Mouse (Mus musculus): ENCODE measurements around the gene Thoc6.
A peak's percentile ranks its signal among the peaks of the same experiment; 100 is the strongest.

The Thoc6 gene

DNA sequence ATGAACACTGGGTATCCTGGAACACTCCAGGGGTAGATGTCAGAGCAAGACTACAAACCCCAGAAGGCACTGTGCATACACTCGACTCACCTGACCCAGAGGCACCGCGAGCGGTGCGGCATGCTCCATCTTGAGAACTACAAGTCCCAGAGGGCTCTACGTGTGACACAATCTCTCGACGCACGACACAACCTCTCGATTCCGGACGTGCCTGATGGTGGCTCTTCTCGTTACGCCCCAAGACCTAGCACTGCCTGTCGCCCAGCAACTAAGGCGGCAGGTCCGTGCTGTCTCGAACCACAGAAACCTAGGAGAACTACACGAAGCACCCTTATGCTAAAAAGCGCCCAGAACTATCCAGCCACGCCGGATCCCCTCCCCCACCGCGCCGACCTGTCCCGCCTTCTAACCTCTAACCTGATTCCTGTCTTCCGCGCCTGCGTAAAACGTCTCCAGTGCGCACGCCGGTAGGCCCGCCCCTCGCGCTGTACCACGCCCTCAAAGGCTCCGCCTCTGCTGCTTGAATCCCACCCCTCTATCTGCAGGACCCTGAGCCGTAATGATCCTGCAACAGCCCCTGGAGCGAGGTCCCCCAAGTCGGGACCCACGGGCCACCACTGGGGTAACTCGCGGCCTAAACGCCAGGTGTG lies at the start of gene Thoc6, which contains the start of gene Hcfc1r1:
TSS of gene Thoc6 (minus strand) at position 459 of the 650 bp plus-strand sequence.
TSS of gene Hcfc1r1 (plus strand) at position 173 of the 650 bp plus-strand sequence.
- peak; percentile 93 for DNase-seq (ENCODE audit: low spot score)

DNA sequence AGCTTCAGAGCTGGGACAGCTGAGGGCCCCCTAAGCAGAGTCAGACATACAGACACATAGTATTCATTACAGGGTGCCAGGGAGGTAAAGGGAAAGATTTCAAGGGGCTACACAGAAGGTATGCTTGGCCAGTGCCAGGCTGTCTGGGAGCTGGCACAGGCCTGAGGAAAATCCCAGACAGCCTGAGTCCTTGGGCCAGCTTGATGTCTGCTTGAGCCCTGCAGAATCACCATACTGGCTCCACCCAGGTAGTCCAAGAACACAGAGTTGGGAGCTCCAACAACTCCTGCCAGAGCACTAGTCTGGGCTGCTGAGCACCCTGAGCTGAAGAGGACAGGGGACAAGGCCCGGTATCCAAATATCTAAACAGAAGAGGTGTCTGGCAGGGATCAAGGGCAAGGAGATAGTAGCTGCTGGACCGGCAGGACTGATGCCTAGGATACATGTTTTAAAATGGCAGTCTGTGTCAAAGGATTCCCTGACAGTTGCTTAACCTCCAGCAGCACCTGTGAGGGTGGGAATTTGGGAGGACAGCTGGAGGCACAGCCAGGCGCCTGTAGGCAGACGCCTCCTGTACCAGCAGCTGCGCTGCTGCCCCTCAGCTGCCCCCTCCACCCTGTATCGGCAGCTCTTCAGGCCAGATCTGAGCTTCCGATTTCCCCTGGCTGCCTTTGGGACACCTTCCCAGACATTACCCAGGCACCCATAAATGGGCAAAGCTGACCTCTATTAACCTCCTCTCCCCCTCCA lies 48.9 kb upstream of the Thoc6 start, which contains the start of gene 1520401A03Rik:
TSS of gene 1520401A03Rik (minus strand) at position 408 of the 750 bp plus-strand sequence.
- DNase-seq (ENCODE audit: low spot score): no peak

DNA sequence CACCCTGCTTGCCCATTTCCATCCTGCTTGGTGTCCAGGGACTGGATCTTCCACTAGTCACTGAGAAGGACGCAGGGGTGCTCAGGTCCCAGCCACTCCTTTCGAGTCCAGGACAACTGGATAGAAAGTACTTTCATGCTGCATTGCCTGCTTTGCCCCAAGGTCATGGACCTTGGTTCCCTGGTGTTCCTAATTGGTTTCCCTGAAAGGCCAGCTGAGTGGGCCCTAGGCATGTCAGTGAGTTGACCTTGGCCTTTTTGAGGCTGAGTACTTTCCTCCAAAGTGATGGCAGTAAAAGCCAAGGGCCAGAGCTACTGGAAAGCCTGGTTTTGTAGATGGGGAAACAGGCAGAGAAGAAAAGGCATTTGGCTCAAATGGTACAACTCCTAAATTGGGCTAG lies 48.2 kb upstream of the Thoc6 start:
- no peak for DNase-seq (ENCODE audit: low spot score)

DNA sequence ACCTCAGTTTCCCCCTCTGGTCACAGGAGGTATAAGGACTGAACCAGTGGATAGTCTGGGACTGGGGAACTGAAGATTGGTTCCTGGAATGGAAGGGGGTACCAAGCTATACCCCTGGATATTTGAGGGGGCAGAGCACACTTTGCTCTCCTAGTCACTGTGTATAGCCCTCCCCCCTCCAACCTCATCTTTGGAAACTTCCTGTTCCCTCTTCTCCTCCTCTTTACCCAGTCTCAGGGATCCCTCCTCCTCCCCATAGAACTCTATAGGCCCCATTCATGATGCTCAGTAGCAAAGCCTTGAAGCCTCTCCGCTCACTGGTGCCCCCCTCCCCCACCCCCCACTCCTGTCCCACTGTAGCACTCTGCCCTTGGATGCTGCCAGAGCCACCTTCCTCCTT lies 45.8 kb upstream of the Thoc6 start:
- no peak for DNase-seq (ENCODE audit: low spot score)

DNA sequence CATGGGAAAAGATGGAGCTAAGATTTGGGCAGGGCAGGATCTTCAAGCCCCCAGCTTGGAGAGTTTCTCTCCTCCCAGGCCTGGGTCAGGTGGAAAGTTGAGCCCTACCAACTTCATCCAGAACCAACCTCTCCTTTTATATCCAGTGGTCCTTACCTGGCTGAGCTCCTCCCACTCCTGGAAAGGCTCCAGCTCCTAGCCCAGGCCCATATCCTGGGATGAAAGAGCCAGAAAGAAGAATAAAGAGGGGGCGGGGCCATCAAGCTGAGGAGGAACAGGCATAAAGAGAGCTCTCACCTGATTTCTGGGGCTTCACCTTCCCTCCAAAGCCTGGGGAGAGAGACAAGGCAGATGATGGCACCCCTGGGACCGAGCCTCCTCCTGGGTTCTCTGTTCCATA lies 43.3 kb upstream of the Thoc6 start:
- no peak for DNase-seq (ENCODE audit: low spot score)

DNA sequence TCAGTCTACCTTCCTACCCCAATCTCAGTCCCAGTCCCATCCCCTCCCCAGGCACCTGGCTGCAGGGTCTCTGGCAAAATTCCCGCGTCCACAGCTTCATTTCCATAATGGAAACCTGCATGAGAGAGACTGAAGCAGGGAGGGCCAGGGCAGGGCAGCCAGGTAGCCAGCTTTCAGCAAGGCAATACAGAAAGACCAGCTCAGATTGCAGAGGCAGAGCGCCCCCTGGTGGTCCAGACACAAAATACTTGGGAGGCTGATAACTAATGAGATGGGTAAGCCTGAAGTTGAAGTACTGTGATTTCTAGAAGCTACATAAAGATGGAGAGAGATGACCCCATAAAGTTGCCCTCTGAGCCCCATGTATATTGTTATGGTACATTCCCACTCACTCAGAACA lies 32.5 kb upstream of the Thoc6 start:
- DNase-seq (ENCODE audit: low spot score): peak; percentile 78

DNA sequence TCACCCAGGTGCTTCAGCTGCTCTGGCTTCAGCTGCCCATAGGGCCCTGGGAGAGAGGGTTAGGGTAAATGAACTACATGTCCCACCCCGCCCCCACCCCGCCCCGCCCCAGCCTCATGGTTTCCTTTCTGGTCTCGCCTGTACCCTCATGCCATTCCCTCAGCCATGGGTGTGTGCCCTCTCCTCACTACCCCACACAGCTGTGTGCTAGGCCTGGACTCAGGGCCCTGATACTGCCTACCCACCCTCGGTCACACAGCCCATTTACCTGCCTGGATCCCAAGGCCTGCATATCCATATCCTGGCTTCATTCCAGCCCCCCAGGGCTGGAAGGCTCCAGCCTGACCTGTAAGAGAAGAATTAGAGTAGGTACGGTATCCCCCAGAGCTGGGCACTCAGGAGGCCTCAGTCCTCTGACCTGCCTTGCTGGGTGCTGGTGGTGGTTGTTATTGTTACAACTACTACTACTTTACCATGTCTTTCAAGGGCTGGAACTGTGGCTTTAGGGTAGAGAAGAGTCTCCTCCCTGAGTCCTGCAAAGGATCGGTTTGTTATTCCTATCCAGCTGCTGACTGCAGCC lies 31.9 kb upstream of the Thoc6 start:
- DNase-seq (ENCODE audit: low spot score): no peak

DNA sequence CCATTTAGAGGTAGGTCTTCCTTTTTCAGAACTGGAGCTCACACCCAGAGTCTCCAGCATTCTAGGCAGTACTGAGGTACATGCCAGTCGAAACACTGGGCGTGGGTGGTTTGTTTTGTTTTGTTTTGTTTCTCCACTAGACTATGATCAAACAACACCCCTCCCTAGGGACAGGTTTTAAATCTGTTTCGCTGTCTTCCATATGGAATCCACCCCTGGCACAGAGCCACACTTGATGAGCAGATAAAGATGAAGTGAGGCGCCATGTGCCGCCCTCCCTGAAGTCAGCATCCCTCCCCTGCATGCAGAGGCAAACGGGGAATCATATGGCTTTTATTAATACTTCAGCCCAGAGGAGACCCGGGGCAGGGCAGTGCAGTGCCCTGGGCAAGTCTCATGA lies 31.1 kb upstream of the Thoc6 start:
- DNase-seq (ENCODE audit: low spot score): no peak

DNA sequence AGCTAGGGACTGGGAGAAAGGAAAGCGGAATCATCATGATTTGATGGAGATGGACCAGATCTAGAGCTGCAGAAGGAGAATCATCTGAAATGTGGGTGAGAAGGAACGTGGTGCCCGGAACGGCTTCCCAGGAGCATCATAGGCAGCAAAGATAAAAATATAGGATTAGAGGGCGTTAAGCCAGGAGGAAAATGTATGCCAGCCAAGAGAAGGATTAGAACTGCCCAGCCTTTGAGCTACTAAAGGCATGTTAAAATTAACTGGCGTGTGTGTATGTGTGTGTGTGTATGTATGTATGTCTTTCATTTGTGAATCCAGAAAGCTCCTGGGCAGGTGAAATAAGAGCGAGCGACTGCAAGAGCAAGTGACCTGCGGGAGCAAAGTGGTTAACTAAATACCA lies 29.6 kb upstream of the Thoc6 start:
- no peak for DNase-seq (ENCODE audit: low spot score)

DNA sequence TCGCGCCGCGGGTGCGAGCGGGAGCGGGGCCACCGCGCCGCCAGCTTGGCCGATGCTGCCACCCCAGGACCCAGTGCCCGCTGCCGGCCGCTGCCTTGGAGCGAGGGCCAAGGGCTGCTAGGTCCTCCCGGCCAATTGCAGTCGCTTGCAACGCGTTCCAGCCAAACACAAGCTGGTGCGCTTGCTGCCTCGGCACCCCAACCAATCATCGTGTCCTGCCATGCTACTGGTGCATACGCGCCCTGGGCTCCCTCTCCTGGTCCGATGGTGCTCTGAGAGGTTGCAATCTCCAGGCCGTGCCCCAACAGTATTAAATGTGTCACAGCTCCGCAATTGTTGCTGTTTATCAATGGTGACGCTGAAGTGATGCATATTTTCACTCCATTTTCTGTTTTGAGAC lies 26.4 kb upstream of the Thoc6 start:
- DNase-seq (ENCODE audit: low spot score): peak; percentile 92

DNA sequence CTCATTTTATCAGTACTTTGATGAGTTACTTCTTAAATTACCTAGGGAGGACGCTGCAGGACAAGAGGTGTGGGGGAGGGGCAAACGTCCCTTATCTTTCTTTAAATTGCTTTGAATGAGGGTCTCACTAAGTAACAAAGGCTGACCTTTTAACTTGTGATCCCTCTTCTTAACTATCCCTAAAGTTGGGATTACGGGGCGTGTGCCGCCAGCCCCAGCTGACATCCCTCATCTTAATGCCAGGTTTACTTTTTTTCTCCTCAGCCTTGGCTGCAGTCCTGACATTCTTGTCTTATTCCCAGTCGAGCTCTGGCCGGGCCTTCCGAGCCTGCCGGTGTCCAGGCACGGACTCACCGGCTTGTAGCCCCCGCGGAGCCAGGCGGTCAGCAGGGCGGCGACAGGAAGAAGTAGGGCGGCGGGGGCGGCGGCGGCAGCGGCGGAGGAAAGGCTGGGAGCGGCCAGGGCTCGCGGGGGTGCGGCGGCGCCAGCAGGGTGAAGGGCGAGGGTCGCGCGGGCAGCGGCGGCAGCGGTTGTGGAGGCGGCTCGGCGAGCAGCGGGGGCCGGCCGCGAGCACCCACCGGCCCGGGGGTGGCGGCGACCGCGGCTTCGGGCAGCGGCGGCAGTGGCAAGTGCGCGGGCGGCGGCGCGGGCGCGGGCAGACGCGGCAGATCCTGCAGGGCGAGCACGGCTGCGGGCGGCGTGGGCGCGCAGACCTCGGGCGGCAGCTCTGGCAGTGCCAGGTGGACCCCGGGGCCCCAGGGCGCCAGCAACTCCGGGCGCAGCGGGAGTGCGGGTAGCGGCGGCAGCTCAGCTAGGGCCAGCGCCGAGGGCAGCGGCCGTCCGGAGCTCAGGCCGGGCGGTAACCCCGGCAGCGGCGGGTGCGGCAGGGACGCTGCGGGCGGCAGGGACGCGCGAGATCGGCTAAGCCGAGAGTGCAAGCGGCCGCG lies 25.7 kb upstream of the Thoc6 start:
- peak; percentile 52 for DNase-seq (ENCODE audit: low spot score)

DNA sequence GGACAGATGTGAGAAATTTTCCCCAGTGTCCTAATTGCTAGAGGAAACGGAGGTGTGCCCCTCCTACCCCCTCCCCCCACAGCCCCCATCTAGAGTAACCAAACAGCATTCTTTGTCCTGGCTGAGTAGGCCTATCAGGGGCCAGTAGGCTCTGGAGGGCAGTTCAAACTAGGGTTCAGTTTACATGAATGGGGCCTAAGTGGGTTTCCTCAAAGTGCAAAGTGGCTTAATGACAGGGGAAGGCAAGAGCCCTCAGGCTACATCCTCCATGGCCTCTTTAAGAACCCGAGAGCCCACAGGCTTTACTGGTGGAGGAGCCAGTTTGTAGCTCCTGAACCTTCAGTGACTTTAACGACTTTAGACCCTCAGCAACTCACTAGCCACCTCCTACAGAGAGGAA lies 22.1 kb upstream of the Thoc6 start:
- no peak for DNase-seq (ENCODE audit: low spot score)

DNA sequence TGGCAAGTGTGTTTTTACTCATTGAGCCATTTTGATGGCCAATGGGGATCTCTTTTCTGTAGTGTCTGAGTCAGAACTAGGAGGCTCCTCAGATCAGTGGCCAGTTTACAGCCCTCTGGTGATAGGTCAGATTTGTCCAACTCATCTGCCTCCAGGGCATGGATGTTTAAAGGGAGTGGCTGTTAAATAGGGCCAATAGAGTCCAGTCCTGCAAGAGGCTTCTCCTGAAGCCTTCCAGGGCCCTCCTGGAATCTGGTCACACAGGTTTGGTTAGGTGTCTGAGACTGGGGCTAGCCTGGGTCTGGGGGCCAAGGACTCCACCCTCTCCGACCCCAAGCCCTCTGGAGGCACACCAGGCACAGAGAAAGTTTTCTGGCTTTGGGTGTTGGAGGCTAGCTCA lies 20.8 kb upstream of the Thoc6 start:
- DNase-seq (ENCODE audit: low spot score): no peak

DNA sequence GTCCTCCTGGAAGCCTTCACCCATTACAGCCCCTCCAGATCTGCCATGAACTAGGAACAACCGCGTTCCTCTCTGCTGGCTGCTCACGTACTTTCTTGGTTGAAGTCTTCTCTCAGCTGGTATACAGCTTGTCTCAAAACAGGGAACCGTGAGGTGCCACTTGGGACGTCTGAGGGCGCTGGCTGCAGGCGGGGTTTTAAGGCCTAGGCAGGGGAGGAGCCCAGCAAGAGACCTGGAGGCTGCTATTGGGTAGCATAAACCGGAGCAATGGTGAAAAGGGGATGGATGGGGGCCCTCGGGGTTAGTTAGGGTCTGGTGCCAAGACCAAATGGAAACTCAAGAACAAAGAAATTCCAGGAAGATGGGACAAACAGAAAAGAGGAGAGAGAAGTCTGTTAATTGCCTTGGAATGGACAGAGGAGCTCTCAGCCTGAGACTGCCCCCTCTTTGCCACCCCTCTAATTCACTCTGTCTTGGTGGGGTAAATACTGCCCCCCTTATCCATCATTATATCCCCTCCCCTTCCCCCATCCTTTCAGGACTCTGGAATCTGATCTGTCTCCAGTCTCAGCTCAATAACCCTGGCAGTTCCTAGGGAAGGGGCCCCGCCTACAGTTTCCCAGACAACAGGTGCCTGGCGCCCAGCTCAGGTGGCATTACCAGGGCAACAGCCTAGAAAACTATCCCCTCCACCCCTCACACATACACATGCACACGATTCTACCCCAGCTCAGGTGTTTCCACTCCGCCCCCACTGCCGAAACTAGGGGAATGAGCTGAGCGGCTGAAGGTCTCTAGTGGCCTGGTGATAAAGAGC lies 10.4 kb upstream of the Thoc6 start, which contains the start of gene Cldn9:
TSS of gene Cldn9 (minus strand) at position 171 of the 817 bp plus-strand sequence.
- no peak for DNase-seq (ENCODE audit: low spot score)

DNA sequence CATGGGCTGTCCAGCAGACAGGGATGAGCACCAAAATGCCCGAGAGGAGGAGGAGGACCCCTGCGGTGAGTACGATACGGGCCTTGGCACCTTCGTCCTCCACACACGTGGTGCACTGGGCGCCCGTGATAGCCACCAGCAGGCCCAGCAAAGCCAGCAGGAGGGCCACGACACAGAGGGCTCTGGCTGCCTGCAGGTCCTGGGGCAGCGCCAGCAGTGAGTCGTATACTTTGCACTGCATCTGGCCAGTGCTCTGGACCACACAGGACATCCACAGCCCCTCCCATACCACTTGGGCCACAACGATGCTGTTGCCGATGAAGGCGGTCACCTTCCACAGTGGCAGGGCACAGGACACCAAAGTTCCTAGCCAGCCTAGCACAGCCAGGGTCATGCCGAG lies 9.5 kb upstream of the Thoc6 start:
- no peak for DNase-seq (ENCODE audit: low spot score)

DNA sequence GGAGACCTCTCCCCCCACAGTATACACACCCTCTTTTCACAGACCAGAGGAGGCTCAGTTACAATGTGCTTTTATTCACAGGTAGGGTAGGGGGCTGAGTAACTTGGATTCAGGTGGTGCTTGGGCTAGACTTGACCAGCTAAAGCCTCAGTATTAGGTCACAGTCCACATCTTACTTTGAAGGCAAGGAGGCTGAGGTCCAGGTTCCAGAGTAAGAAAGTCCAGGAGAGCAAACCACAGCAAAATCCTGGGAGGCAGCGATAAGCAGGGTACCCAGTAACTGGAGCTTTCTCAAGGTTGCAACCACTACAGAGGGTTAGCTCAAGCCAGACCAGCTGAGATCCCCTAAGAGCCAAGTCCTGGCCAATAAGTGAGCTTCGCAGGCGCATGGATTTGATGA lies 8.8 kb upstream of the Thoc6 start:
- no peak for DNase-seq (ENCODE audit: low spot score)

DNA sequence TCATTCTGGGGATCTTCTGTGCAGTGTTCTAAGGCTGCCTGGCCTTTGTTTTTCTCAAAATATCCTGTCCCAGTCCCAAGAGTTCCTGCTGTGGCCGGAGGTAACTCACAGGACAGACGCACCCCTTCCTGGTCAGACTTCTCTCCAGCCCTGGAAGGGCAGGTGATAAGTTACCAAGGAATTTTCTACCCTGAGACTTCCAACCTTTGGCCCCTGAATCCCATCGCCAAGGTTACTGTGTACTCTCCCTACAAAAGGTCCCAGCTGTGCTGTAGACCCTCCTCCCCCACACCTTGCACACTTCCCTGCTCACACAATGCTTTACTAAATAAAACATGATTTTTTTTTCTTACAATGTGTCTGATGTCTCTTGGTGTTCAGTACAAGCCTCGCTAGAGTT lies 8.4 kb upstream of the Thoc6 start:
- DNase-seq (ENCODE audit: low spot score): no peak

DNA sequence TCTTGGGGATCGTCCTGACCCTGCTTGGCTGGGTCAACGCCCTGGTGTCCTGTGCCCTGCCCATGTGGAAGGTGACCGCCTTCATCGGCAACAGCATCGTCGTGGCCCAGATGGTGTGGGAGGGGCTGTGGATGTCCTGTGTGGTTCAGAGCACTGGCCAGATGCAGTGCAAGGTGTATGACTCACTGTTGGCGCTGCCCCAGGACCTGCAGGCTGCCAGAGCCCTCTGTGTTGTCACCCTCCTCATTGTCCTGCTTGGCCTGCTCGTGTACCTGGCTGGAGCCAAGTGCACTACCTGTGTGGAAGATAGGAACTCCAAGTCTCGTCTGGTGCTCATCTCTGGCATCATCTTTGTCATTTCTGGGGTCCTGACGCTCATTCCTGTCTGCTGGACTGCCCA lies 7.4 kb upstream of the Thoc6 start:
- DNase-seq (ENCODE audit: low spot score): peak; percentile 65

DNA sequence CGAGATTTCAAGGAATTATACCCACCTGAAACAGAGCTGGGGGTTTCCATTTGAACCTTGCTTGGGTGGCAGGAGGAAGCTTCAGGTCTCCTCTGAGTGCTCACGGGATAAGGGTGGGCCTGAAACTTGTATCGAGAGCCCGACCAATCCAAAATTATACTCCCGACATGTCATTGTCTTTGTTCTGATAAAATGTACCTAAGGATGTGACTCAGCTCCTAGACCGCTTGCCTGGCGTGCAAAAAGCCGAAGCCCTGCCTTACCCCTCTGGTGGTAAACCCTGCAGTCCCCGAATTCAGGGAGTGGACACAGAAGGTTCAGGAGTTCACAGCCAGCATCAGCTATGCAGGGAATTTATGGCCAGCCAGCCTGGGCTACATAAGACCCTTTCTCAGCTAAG lies 6.7 kb upstream of the Thoc6 start:
- no peak for DNase-seq (ENCODE audit: low spot score)

DNA sequence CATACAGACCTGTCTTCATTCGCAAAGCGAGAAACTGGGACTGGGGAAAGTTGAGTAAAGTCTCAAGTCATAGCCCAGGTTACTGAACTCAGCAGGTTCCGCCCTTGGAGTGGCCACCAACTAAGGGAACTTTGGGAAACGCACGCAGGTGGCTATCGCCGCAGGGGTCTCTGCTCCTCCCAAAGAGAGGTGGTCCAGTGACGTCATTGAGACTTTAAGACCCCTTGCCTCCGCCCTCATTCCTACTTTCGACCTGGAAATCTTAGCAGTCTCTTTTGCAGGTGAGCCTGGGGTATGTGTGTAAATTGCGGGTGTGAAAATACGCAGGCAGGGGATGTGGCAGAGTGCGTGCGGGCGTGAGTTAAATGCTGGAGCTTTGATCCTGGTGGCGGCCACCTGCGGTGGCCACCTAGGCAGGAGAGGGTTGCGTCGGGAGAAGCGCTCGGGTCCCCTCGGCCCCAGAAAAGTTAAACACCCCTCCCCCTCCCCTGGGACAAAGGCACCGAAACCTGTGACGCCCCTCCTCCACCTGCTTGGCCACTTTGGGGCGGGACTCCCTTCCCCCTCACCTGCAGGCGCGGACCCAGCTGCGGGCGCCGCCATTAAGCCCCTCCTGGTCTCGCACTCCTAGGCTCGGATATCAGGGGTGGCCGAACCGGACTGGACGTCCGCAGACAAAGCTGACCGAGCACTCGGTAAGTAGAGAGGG lies 5.6 kb upstream of the Thoc6 start, which contains the start of gene Cldn6:
TSS of gene Cldn6 (plus strand) at position 123 of the 709 bp plus-strand sequence.
- no peak for DNase-seq (ENCODE audit: low spot score)

All from urinary bladder, postnatal 14 days (tissue).